Comparison of ENCODE assay signal across 15 mouse cellular contexts in genomic region chr2:142533555-142533954, GRCm38 (mm10).
"Had no signal": no experiment of that assay in that cellular context is flagged by ENCODE, and none has a peak within 500 bp of the region (broad histone marks: within the 10 kb centered on the region; RNA-seq: fewer than 3 reads in every experiment).

No protein-coding gene starts in this region.

- ATAC-seq: intestine, postnatal 0 days had no signal

- H3K36me3 ChIP-seq: liver, embryonic 13.5 days; neural tube, embryonic 12.5 days; neural tube, embryonic 15.5 days had no signal

- H3K27me3 ChIP-seq: liver, embryonic 13.5 days; neural tube, embryonic 12.5 days; neural tube, embryonic 15.5 days had no signal

- H3K27ac ChIP-seq: kidney, postnatal 0 days; layer of hippocampus, adult 2 months; left cerebral cortex, adult 2 months; liver, embryonic 13.5 days; neural tube, embryonic 12.5 days; neural tube, embryonic 15.5 days had no signal

- H3K9ac ChIP-seq: liver, embryonic 13.5 days; neural tube, embryonic 12.5 days; neural tube, embryonic 15.5 days had no signal

- H3K4me2 ChIP-seq: liver, embryonic 13.5 days; neural tube, embryonic 12.5 days; neural tube, embryonic 15.5 days had no signal

- H3K4me1 ChIP-seq: liver, embryonic 13.5 days; neural tube, embryonic 12.5 days; neural tube, embryonic 15.5 days had no signal

- H3K9me3 ChIP-seq: liver, embryonic 13.5 days; neural tube, embryonic 12.5 days; neural tube, embryonic 15.5 days had no signal

- H3K4me3 ChIP-seq: layer of hippocampus, adult 2 months; left cerebral cortex, adult 2 months; liver, embryonic 13.5 days; neural tube, embryonic 12.5 days; neural tube, embryonic 15.5 days had no signal

- DNase-seq: kidney, adult 2 months; kidney, postnatal 25 days; layer of hippocampus, adult 9-11 months; liver, embryonic 13.5 days; lung, adult 2 months; lung, postnatal 14 days; lung, postnatal 4 days; thymus, adult 18-20 months; thymus, postnatal 36 days had no signal
